8 mouse cellular contexts compared by ENCODE assay signal in the genomic region with DNA sequence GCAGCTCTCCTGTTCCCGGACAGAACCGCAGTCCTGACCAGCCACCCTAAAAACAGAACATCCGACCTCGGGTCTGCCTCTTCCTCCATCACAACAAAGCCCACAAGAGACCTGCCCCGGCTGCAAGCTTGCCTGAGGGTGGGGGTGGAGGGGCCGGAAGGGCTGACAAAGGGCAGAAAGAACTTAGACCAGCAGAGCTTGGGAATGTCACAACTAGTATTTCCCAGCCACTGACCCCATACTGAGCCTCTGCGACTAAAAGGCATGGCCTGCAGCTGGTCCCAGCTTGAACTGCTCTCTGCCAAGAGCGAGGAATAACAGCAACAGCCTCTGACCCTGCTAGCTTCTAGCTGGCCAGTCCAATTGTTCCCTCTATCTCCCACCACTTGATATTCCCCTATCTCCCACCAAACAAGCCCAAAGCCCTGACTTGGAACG. TPM values are rescaled to one million over a fixed set of nuclear protein-coding genes. Genes with fewer than 3 reads are reported as not detected.
DNase-seq lines count a peak whose midpoint lies in the region; ATAC-seq and TF ChIP-seq lines count a peak whose summit lies in the region.
"Had no signal": no experiment of that assay in that cellular context is flagged by ENCODE, and none has a peak within 500 bp of the region (broad histone marks: within the 10 kb centered on the region; RNA-seq: fewer than 3 reads in every experiment).

No protein-coding gene starts in this region.

- H3K4me2 ChIP-seq in hindbrain, embryonic 16.5 days (ENCODE audit: low read length): no peak overlapping the region; the same call in 1 of the 2 replicates
- H3K4me2 ChIP-seq in lung, postnatal 0 days (replicated peaks; ENCODE audit: low read depth, low read length): no peak overlapping the region

- ATAC-seq in hindbrain, embryonic 16.5 days: peak; percentile 38; the same call in 1 of the 2 replicates
- peak; percentile 83 for ATAC-seq in lung, postnatal 0 days

- H3K9me3 ChIP-seq in hindbrain, embryonic 16.5 days (ENCODE audit: control insufficient read depth, low read length): no peaks in the 10 kb centered on the region
- H3K9me3 ChIP-seq in lung, postnatal 0 days (ENCODE audit: low read length): no peaks in the 10 kb centered on the region
- H3K9me3 ChIP-seq: megakaryocyte, embryonic 14.5 days had no signal

- H3K36me3 ChIP-seq in hindbrain, embryonic 16.5 days (ENCODE audit: control insufficient read depth, insufficient read depth, low read length): no peaks in the 10 kb centered on the region
- H3K36me3 ChIP-seq in lung, postnatal 0 days (ENCODE audit: insufficient read depth, low read length): peaks cover 5% of the 10 kb centered on the region; the same call in 1 of the 2 replicates

- DNase-seq in gastrocnemius, postnatal 25 days: peak; percentile 31
- DNase-seq in lung, postnatal 0 days (ENCODE audit: low spot score): peak; percentile 67
- DNase-seq in urinary bladder, postnatal 10 days (ENCODE audit: low spot score): no peak
- DNase-seq in layer of hippocampus, adult 2 months (ENCODE audit: low spot score in 2 of 2): no peak
- DNase-seq in right cerebral cortex, postnatal 4 days: no peak

- WGBS in hindbrain, embryonic 16.5 days: 15% methylated on average over 9 of the region's 9 CpGs
- WGBS in lung, postnatal 0 days: 31% methylated on average over 9 of the region's 9 CpGs

- TF ChIP-seq EP300 in lung, postnatal 0 days (IDR thresholded peaks at IDR 0.05): peak; percentile 32; the same call in 1 of the 2 replicates

- H3K27me3 ChIP-seq in hindbrain, embryonic 16.5 days (replicated peaks; ENCODE audit: control insufficient read depth, insufficient read depth, low read length): no peaks in the 10 kb centered on the region
- H3K27me3 ChIP-seq in lung, postnatal 0 days (replicated peaks; ENCODE audit: insufficient read depth, low read length): no peaks in the 10 kb centered on the region

- TF ChIP-seq CTCF in lung, postnatal 0 days (IDR thresholded peaks at IDR 0.05): 0 out of 2 replicates have a peak, but pooled peaks have one; percentile 4
- no peak for TF ChIP-seq CTCF in layer of hippocampus, adult 2 months (conservative IDR thresholded peaks at IDR 0.05)

- no peak overlapping the region for H3K9ac ChIP-seq in hindbrain, embryonic 16.5 days (ENCODE audit: low read depth, low read length)
- no peak overlapping the region for H3K9ac ChIP-seq in lung, postnatal 0 days (replicated peaks; ENCODE audit: low read depth)

- H3K4me1 ChIP-seq in brown adipose tissue, adult 24 weeks (ENCODE audit: control insufficient read depth, insufficient read depth, insufficient read length, low read length): peaks cover 13% of the 10 kb centered on the region; the same call in 1 of the 2 replicates
- peaks cover 7% of the 10 kb centered on the region for H3K4me1 ChIP-seq in hindbrain, embryonic 16.5 days (ENCODE audit: control insufficient read depth, insufficient read depth, low read depth, low read length)
- peaks cover 10% of the 10 kb centered on the region; the same call in 1 of the 2 replicates for H3K4me1 ChIP-seq in lung, postnatal 0 days (ENCODE audit: insufficient read depth, low read depth, low read length)
- H3K4me1 ChIP-seq: megakaryocyte, embryonic 14.5 days had no signal

- no peak overlapping the region for H3K4me3 ChIP-seq in brown adipose tissue, adult 24 weeks (ENCODE audit: insufficient read depth, low read depth, low read length)
- no peak overlapping the region for H3K4me3 ChIP-seq in hindbrain, embryonic 16.5 days (ENCODE audit: low read length)
- no peak overlapping the region for H3K4me3 ChIP-seq in lung, postnatal 0 days (ENCODE audit: low read depth, low read length)
- H3K4me3 ChIP-seq in layer of hippocampus, adult 2 months: no peak overlapping the region
- H3K4me3 ChIP-seq: megakaryocyte, embryonic 14.5 days had no signal

- peak overlapping the region; percentile 16 for H3K27ac ChIP-seq in brown adipose tissue, adult 24 weeks (replicated peaks; ENCODE audit: low read depth, low read length)
- H3K27ac ChIP-seq in hindbrain, embryonic 16.5 days (ENCODE audit: low read depth, low read length): no peak overlapping the region
- peak overlapping the region; percentile 44; the same call in 1 of the 2 replicates for H3K27ac ChIP-seq in lung, postnatal 0 days (ENCODE audit: low read length)
- no peak overlapping the region for H3K27ac ChIP-seq in layer of hippocampus, adult 2 months

RNA-seq across cellular contexts. Expression of a gene that starts 36.5 kb away (rescaled TPM):
- polyA plus RNA-seq in brown adipose tissue, adult 24 weeks (2012; ENCODE audit: insufficient read depth, insufficient read length, missing spikeins): 4.4 and 9.1 TPM in 2 replicates
- 10 to 100 TPM; 10.7 to 14.6 TPM for total RNA-seq in gastrocnemius, postnatal 25 days (2021)
- polyA plus RNA-seq in hindbrain, embryonic 16.5 days (2015; fragmentation: Nextera tagmentation; extraction: Ambion mirVana): 43.2 and 53.8 TPM in 2 replicates
- 108 and 132 TPM in 2 replicates for polyA plus RNA-seq in lung, postnatal 0 days (2015; fragmentation: Nextera tagmentation; extraction: Ambion mirVana)
- total RNA-seq in layer of hippocampus, adult 2 months (2021): 10 to 100 TPM; 16.0 to 17.4 TPM

Comparison
In these comparisons a context has a peak if more than half of its experiments do, and no peak if none do; other contexts are left out.
1. H3K27ac ChIP-seq: peak in brown adipose tissue, adult 24 weeks (single experiment) and lung, postnatal 0 days (single experiment); none in hindbrain, embryonic 16.5 days (single experiment) and layer of hippocampus, adult 2 months (single experiment).
2. DNase-seq: peak in gastrocnemius, postnatal 25 days (single experiment) and lung, postnatal 0 days (single experiment); none in urinary bladder, postnatal 10 days (single experiment), layer of hippocampus, adult 2 months (0 of 2) and right cerebral cortex, postnatal 4 days (single experiment).